10 mouse cellular contexts compared by ENCODE assay signal in genomic region chr7:37363629-37364175, GRCm38 (mm10).
DNase-seq lines count a peak whose midpoint lies in the region; ATAC-seq and TF ChIP-seq lines count a peak whose summit lies in the region.
"Had no signal": no experiment of that assay in that cellular context is flagged by ENCODE, and none has a peak within 500 bp of the region (broad histone marks: within the 10 kb centered on the region; RNA-seq: fewer than 3 reads in every experiment).

No protein-coding gene starts in this region.

- H3K4me3 ChIP-seq in heart, embryonic 11.5 days (ENCODE audit: low read depth, low read length): no peak overlapping the region
- H3K4me3 ChIP-seq in heart, adult 2 months: no peak overlapping the region
- H3K4me3 ChIP-seq in hindbrain, embryonic 10.5 days: peak overlapping the region; percentile 18; the same call in 1 of the 2 replicates
- H3K4me3 ChIP-seq in midbrain, embryonic 14.5 days (replicated peaks; ENCODE audit: low read depth, low read length): no peak overlapping the region

- no peak for TF ChIP-seq EP300 in heart, adult 2 months (IDR thresholded peaks at IDR 0.05; ENCODE audit: insufficient read depth, low read depth, low read length)

- H3K36me3 ChIP-seq in heart, embryonic 11.5 days (ENCODE audit: control insufficient read depth, insufficient read depth, low read length): no peaks in the 10 kb centered on the region
- H3K36me3 ChIP-seq in heart, adult 2 months (ENCODE audit: control insufficient read depth, insufficient read depth, low read length): no peaks in the 10 kb centered on the region
- H3K36me3 ChIP-seq in hindbrain, embryonic 10.5 days: no peaks in the 10 kb centered on the region
- no peaks in the 10 kb centered on the region for H3K36me3 ChIP-seq in midbrain, embryonic 14.5 days (ENCODE audit: control insufficient read depth, insufficient read depth, low read length)

- no peak for TF ChIP-seq POLR2A in heart, adult 2 months (IDR thresholded peaks at IDR 0.05; ENCODE audit: insufficient read depth, low read depth, low read length)

- intact Hi-C loops in heart, adult 2 months (cut with DNase I): no loop called here

- 26% methylated on average over 10 of the region's 10 CpGs for WGBS in heart, embryonic 11.5 days (ENCODE audit: insufficient replicate concordance)
- 53% methylated on average over 10 of the region's 10 CpGs for WGBS in heart, adult 2 months
- 13% methylated on average over 10 of the region's 10 CpGs for WGBS in hindbrain, embryonic 10.5 days
- 2% methylated on average over 10 of the region's 10 CpGs for WGBS in midbrain, embryonic 14.5 days

- no peak for TF ChIP-seq CTCF in heart, adult 2 months (IDR thresholded peaks at IDR 0.05)

- ATAC-seq in heart, embryonic 11.5 days (replicated peaks; ENCODE audit: insufficient number of reproducible peaks, low FRiP score, low TSS enrichment): no peak; the same call in 1 of the 2 replicates
- ATAC-seq in midbrain, embryonic 14.5 days (ENCODE audit: low FRiP score, low TSS enrichment): peak; percentile 62

- H3K27ac ChIP-seq in heart, embryonic 11.5 days (ENCODE audit: low read depth, low read length): 0 out of 2 replicates have a peak overlapping the region, but pooled peaks have one; percentile 3
- H3K27ac ChIP-seq in heart, adult 2 months: no peak overlapping the region
- H3K27ac ChIP-seq in hindbrain, embryonic 10.5 days: peak overlapping the region; percentile 87
- peak overlapping the region; percentile 70 for H3K27ac ChIP-seq in midbrain, embryonic 14.5 days (replicated peaks; ENCODE audit: low read depth, low read length)
- H3K27ac ChIP-seq: liver, embryonic 14.5 days had no signal

- no peak for DNase-seq in heart, adult 2 months
- peak; percentile 75 for DNase-seq in embryo, embryonic 10.5 days (ENCODE audit: low spot score)
- peak; percentile 52 for DNase-seq in hindbrain, embryonic 10.5 days (ENCODE audit: low spot score)
- peak; percentile 67 for DNase-seq in midbrain, embryonic 14.5 days
- DNase-seq in MN1 (ENCODE audit: low spot score): no peak
- no peak for DNase-seq in frontal cortex, postnatal 14 days (ENCODE audit: low spot score in 2 of 2)
- no peak for DNase-seq in cerebellum, adult 9-10 months
- DNase-seq: cerebellum, adult 11 months had no signal

- H3K9ac ChIP-seq in heart, embryonic 11.5 days (ENCODE audit: low read depth, low read length): no peak overlapping the region
- no peak overlapping the region for H3K9ac ChIP-seq in heart, adult 2 months (ENCODE audit: low read depth, low read length)
- H3K9ac ChIP-seq in midbrain, embryonic 14.5 days (replicated peaks; ENCODE audit: low read length): no peak overlapping the region
- H3K9ac ChIP-seq: liver, embryonic 14.5 days had no signal

- no peaks in the 10 kb centered on the region for H3K79me2 ChIP-seq in heart, adult 2 months (replicated peaks; ENCODE audit: control insufficient read depth, insufficient read depth, low read length)

- H3K4me1 ChIP-seq in heart, embryonic 11.5 days (ENCODE audit: control insufficient read depth, insufficient read depth, low read length): 0 out of 2 replicates have a peak, but pooled peaks cover 3% of the 10 kb centered on the region
- no peaks in the 10 kb centered on the region for H3K4me1 ChIP-seq in heart, adult 2 months (ENCODE audit: control insufficient read depth, insufficient read depth, low read length)
- peaks cover 48% of the 10 kb centered on the region for H3K4me1 ChIP-seq in hindbrain, embryonic 10.5 days (replicated peaks)
- H3K4me1 ChIP-seq in midbrain, embryonic 14.5 days (ENCODE audit: control insufficient read depth, insufficient read depth, low read length): peaks cover 24% of the 10 kb centered on the region

- H3K9me3 ChIP-seq in heart, embryonic 11.5 days (replicated peaks; ENCODE audit: control insufficient read depth, low read length): no peaks in the 10 kb centered on the region
- H3K9me3 ChIP-seq in hindbrain, embryonic 10.5 days: no peaks in the 10 kb centered on the region
- no peaks in the 10 kb centered on the region for H3K9me3 ChIP-seq in midbrain, embryonic 14.5 days (ENCODE audit: control insufficient read depth, low read length)

- no peaks in the 10 kb centered on the region for H3K27me3 ChIP-seq in heart, embryonic 11.5 days (ENCODE audit: control insufficient read depth, insufficient read depth, low read length)
- H3K27me3 ChIP-seq in heart, adult 2 months (ENCODE audit: control insufficient read depth, insufficient read depth, low read length): no peaks in the 10 kb centered on the region
- peaks cover 12% of the 10 kb centered on the region for H3K27me3 ChIP-seq in hindbrain, embryonic 10.5 days (ENCODE audit: insufficient read depth, poor library complexity, severe bottlenecking)
- H3K27me3 ChIP-seq in midbrain, embryonic 14.5 days (ENCODE audit: control insufficient read depth, insufficient read depth, low read length): no peaks in the 10 kb centered on the region

- H3K4me2 ChIP-seq in heart, embryonic 11.5 days: no peak overlapping the region
- H3K4me2 ChIP-seq in midbrain, embryonic 14.5 days (ENCODE audit: low read length): peak overlapping the region; percentile 16; the same call in 1 of the 2 replicates

Comparison
In these comparisons a context has a peak if more than half of its experiments do, and no peak if none do; other contexts are left out.
1. DNase-seq: peak in embryo, embryonic 10.5 days (single experiment), hindbrain, embryonic 10.5 days (single experiment) and midbrain, embryonic 14.5 days (single experiment); none in heart, adult 2 months (0 of 2), MN1 (single experiment), frontal cortex, postnatal 14 days (0 of 2) and cerebellum, adult 9-10 months (single experiment).